Mouse (Mus musculus): ENCODE measurements at regions not wholly inside any gene's neighbourhood (a gene's known extent, or its start where the extent isn't known, plus 50 kb on each side); places are given as distances from the start of the nearest gene placed in this dataset.

DNA sequence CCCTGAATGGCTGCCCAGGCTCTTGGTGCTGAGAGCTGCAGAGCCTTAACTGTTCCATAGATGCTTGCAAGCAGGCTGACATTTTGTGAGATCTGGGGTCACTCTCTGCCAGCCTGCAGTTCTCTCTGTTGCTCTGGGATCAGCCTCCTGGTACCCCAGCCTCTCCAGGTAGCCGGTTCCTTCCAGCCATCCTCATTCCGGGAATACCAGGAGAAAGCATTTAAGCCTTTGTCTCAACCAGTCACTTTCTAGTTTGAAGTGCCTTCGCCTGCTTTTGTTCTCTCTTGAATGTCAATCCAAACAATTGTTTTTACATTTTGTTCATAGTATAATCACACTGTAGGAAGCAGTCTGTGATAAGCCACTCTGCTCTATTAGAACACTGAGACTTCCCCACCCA, 281.0 kb upstream of the Rtl1 start:
- ATAC-seq (ENCODE audit: low TSS enrichment), result no peak

- ATAC-seq (ENCODE audit: low TSS enrichment), result no peak
Measured at GRCm38 (mm10) chr12:109891206-109891605, 291.1 kb upstream of the Rtl1 start.

GRCm38 (mm10) chr12:109892834-109893233, 292.7 kb upstream of the Rtl1 start:
- no peak for ATAC-seq (ENCODE audit: low TSS enrichment)

DNA sequence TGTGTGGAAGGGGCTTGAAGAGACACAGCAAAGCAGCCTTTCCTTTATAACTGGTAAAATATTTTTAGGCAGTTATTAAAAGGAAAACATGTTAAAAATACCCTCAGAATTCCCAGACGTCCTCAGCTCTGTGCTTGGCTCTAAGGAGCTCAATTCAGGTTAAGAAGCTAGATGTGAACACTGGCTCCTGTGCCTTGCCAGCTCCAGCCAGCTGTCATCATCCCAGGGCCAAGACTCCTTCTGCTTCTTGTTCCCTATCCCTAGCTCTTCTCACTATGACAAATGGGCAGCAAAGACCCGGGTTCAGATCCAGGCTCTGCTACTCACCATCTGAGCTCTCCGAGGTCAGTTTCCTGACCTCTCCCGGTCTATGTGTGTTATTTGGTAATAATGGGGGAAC, 293.5 kb upstream of the Rtl1 start:
- peak; percentile 59 for ATAC-seq (ENCODE audit: low TSS enrichment)

DNA sequence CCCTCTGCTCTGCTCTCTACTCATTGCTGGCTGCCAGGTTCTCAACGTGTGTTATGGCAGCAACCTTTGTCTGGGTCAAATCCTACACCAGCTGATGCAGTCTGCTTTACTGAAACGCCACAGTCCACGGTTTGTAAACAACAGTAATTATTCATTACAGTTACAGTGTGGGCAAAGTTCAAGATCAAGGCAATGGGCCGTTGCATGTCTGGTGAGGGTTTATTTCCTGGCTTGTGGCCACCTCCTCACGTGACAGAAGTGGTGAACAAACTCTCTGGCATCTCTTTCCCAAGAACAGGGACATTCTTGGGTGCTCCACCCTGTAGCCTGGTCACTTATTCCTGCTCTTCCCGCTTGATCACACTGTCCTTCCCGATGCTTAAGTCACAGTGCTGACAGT, 295.3 kb upstream of the Rtl1 start:
- no peak for ATAC-seq (ENCODE audit: low TSS enrichment)

GRCm38 (mm10) chr12:109896397-109896796, 296.3 kb upstream of the Rtl1 start:
- ATAC-seq (ENCODE audit: low TSS enrichment), result no peak

GRCm38 (mm10) chr12:109896906-109897305, 296.8 kb upstream of the Rtl1 start:
- ATAC-seq (ENCODE audit: low TSS enrichment), result no peak

DNA sequence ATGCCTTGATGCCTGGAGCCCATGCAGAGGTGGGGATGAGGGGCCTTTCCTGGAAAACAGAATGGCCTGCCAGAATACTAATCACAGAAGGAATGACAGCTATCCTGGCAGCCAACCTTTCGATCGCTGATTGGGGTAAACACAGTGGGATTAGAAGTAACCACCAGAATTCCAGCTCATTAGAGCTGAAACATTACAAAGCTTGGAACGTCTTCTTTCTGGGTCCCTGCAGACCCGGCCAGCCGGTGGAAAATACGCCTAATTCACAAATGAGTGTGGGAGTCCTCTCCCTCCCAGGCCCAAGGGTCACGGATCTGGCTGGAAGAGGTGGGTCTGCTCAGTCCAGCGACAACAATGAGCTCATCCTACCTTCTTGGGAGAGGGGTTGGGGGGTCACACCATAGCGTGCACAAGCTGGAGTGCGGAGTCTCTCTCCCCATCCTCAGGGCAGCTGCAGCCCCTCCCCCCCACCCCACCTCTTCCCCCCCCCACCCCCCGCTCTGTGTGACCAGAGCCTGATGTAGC, 297.8 kb upstream of the Rtl1 start:
- no peak for ATAC-seq (ENCODE audit: low TSS enrichment)

DNA sequence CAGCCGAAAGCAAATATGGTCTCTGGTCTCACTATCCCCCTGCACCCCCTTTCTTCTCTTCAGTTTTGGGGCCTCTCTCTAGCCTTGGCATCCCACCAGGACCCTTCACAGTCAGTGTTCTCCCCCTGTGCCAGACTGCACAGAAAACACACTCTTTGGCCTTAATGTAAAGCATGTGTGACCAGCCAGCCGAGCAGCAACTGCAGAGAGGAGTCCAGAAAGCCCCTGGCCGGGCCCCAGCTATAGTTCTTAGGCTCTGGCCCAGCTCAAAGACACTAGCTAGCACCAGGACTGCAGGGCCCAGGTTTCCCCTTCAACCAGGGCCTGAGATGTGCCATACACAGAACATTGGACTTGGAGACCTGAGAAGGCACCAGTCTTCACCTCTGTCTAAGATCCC, 299.3 kb upstream of the Rtl1 start:
- ATAC-seq (ENCODE audit: low TSS enrichment), result no peak

DNA sequence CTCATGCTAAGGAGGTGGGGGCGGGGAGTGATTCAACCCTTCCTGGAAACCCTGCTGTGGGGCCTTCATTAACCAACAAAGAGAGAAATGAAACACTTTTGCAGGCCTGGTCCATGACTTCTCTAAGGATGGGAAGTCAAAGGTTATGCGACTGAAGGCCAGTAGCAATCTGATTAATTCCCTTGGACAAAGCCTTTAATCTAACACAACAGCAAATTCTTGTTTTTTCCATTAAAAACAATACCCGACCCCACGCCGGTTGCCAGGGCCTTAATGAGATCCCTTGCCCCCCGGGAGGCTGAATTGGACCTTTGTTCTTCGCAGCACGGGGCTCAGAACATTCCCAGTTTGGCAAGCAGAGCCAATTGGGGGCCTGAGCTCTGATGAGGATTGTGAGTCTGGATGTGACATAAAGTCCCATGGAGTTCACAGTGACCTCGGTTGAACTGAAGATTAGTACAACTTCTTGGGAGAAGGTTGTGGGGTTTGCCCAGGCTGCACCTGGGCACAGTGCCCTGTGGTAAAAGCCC, 310.9 kb upstream of the Rtl1 start:
- ATAC-seq (ENCODE audit: low TSS enrichment), result no peak

DNA sequence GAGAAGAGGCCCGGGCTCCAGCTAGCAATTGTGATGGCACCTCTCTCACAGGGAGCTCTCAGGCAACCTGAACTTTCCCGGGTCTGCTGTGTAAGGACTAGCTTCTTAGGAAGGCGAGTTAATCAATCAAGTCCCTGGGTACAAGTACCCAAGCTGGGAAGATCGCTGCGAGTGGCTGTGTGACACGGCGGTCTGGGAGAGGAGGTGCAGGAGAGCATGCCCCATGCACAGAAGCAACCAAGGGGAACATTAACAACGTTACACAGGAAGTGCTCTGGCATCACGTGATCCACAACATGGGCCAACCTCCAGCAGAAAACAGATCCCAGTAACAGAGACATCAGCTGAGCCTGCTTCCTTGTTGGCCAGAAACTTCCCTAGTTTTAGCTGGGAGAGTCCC, 311.4 kb upstream of the Rtl1 start:
- no peak for ATAC-seq (ENCODE audit: low TSS enrichment)

DNA sequence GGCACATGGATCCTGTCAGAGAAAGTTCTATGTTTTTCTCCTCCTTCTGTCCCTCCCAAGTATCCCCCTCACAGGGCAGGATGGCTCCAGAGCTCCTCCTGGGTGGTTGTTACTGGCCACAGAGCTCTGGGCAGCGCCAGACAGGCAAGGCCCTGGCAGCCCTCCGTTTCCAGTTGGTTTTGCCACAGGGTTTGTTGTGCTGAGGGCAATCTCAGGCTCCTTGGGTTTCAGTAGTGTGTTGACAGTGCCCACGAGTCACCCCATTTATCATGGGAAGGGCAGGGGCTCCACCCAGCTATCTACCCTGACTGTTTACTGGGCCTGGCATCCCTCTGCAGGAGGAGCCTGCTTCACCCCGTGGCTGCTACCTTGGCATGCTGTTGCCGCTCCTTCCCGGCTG, 317.6 kb upstream of the Rtl1 start:
- no peak for ATAC-seq (ENCODE audit: low TSS enrichment)

- no peak for ATAC-seq (ENCODE audit: low TSS enrichment)
Measured at GRCm38 (mm10) chr12:109918901-109919300, 318.8 kb upstream of the Rtl1 start.

GRCm38 (mm10) chr12:109922111-109922510, 322.0 kb upstream of the Rtl1 start:
- ATAC-seq (ENCODE audit: low TSS enrichment), result no peak

GRCm38 (mm10) chr12:109925866-109926265, 325.7 kb upstream of the Rtl1 start:
- peak; percentile 50; the same call in 1 of the 2 replicates for ATAC-seq (ENCODE audit: low TSS enrichment)

DNA sequence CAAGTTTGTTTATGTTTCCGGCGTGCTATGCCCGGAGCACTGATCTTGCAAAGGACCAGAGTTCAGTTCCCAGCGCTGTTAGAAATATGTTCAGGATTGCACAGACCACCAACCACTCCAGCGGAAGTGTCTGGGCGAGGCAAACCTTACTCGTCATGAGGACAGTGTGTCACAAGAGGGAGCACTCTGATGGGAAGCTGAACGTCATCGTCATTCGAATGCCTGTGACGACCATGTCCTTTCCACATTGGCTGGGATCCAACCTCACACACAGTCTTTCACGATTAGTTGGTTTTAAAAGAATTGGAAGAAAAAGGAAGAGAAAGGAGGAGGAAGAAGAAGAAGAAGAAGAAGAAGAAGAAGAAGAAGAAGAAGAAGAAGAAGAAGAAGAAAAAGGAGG, 326.5 kb upstream of the Rtl1 start:
- no peak for ATAC-seq (ENCODE audit: low TSS enrichment)

GRCm38 (mm10) chr12:109946179-109946578, 332.7 kb upstream of the Dio3 start:
- ATAC-seq (ENCODE audit: low TSS enrichment), result no peak

- no peak for ATAC-seq (ENCODE audit: low TSS enrichment)
Measured at GRCm38 (mm10) chr12:109946936-109947335, 331.9 kb upstream of the Dio3 start.

- no peak for ATAC-seq (ENCODE audit: low TSS enrichment)
Measured at GRCm38 (mm10) chr12:109947886-109948433, 330.9 kb upstream of the Dio3 start.

DNA sequence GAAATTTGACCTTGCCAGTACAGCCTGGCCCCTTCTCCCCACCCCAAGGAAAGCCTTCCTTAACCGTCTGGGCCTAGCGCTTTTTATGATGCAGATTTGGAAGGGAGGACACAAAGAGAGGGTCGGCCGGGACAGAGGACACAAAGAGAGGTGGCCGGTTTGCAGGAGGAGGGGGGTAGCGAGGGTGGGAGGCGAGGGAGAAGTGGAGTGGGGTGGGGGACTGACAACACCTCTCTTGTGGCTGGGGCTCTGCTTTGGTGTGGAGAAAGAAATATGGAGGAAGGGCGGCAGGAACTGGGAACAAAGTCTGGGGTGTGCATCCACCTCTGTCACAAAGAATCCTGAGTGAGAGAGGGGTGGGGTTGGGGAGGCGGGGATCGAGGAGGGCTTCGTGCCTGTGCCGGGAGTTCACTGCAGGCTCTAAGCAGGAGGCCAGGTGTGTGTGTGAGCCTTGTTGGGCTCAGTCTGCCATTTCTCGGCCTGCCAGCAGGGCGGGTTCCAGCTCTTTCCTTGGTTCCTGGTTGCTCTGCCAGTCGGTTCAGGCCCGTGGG, 330.4 kb upstream of the Dio3 start:
- no peak for ATAC-seq (ENCODE audit: low TSS enrichment)

- no peak for ATAC-seq (ENCODE audit: low TSS enrichment)
Measured at GRCm38 (mm10) chr12:109949231-109949965, 329.5 kb upstream of the Dio3 start.

DNA sequence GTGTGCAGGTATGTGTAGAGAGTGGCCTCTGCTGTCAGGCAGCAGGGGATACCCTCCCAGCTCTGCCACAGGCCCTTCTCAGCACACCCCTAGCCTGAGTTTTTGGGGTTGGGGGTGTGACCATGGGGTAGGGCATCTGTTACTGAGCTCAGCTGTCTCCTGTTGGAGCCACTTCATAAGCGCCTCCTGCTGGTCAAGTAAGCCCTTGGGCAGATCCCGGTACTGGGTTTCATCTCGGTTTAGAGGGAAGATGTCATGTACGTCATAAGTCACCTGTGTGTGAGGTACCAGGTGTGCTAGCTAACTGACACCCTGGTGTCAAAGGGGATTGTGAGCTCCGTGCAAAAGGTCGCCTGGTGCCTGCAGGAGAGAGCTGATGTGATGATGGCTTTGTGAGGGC, 328.2 kb upstream of the Dio3 start:
- ATAC-seq (ENCODE audit: low TSS enrichment), result no peak

- no peak for ATAC-seq (ENCODE audit: low TSS enrichment)
Measured at GRCm38 (mm10) chr12:109951473-109951872, 327.4 kb upstream of the Dio3 start.

Data from frontal cortex, adult (tissue).